Mouse (Mus musculus): ENCODE measurements around the gene Krtap1-5. TPM values are rescaled to one million over a fixed set of nuclear protein-coding genes. Genes with fewer than 3 reads are reported as not detected.
A peak's percentile ranks its signal among the peaks of the same experiment; 100 is the strongest.

The Krtap1-5 gene
- polyA plus RNA-seq, 1 experiment from 2014 or later, result not detected

DNA sequence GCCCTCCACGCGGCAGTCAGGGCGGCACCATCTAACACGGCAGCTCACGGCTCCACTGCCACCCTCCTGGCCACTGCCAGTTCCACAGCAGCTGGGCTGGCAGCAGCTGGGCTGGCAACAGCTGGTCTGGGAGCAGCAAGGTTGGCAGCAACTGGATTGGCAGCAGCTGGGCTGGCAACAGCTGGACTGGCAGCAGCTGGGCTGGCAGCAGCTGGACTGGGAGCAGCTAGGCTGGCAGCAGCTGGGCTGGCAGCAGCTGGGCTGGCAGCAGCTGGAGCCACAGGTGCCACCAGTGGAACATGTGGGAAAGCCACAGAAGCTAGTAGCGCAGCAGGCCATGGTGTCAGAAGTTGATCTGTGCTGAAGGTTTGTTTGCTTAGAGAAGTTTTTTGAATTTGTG lies 10.2 kb upstream of the Krtap1-5 start, which contains the start of gene Krtap1-3:
TSS of gene Krtap1-3 (minus strand) at position 359 of the 400 bp plus-strand sequence.
- no peak for DNase-seq (ENCODE audit: low spot score)
- no peak within 1 kb of the TSS for H3K9ac ChIP-seq (ENCODE audit: low read depth, low read length)
- H3K9me3 ChIP-seq (replicated peaks; ENCODE audit: low read length), result no peaks in the 10 kb centered on the region
- H3K36me3 ChIP-seq (ENCODE audit: insufficient read depth, low read length), result no peaks in the 10 kb centered on the region
- no peak within 1 kb of the TSS for H3K4me2 ChIP-seq (ENCODE audit: low read length)
- no peaks in the 10 kb centered on the region for H3K27me3 ChIP-seq (ENCODE audit: insufficient read depth, low read length)
- no peak within 1 kb of the TSS for H3K4me3 ChIP-seq (replicated peaks; ENCODE audit: low read depth, low read length)
- H3K27ac ChIP-seq, result no peak within 1 kb of the TSS
- TF ChIP-seq CTCF (IDR thresholded peaks at IDR 0.05; ENCODE audit: low read depth), result no peak
- no peaks in the 10 kb centered on the region for H3K4me1 ChIP-seq (replicated peaks; ENCODE audit: insufficient read depth, low read length)
- WGBS, result 82% methylated on average over 6 of the region's 6 CpGs
- ATAC-seq (replicated peaks; ENCODE audit: low FRiP score, low read depth), result no peak

DNA sequence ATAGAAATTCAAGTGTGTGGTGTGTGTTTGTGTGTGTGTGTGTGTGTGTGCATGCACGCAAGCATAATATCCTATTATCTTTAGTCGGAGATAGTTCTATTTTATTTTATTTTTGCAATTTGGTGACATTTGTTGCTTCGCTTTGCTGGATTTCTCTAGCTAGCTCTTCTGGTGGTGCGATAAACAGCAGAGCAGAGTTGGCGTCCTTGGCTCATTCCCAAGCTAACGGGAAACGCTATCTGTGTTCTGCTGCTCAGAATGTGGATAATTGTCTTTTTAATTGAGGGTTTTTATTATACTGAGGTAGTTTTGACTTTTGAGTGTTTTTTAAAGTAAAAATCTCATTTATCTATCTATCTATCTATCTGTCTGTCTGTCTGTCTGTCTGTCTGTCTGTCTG lies 4.3 kb upstream of the Krtap1-5 start:
- H3K9me3 ChIP-seq (replicated peaks; ENCODE audit: low read length), result no peaks in the 10 kb centered on the region
- no peak overlapping the region for H3K4me2 ChIP-seq (ENCODE audit: low read length)
- H3K4me1 ChIP-seq (replicated peaks; ENCODE audit: insufficient read depth, low read length), result no peaks in the 10 kb centered on the region
- no peak overlapping the region for H3K27ac ChIP-seq
- no peaks in the 10 kb centered on the region for H3K36me3 ChIP-seq (ENCODE audit: insufficient read depth, low read length)
- no peaks in the 10 kb centered on the region for H3K27me3 ChIP-seq (ENCODE audit: insufficient read depth, low read length)
- TF ChIP-seq CTCF (IDR thresholded peaks at IDR 0.05; ENCODE audit: low read depth), result no peak
- no peak for ATAC-seq (replicated peaks; ENCODE audit: low FRiP score, low read depth)
- H3K9ac ChIP-seq (ENCODE audit: low read depth, low read length), result no peak overlapping the region
- no peak overlapping the region for H3K4me3 ChIP-seq (replicated peaks; ENCODE audit: low read depth, low read length)
- no peak for DNase-seq (ENCODE audit: low spot score)
- WGBS, result 87% methylated on average over 7 of the region's 7 CpGs

DNA sequence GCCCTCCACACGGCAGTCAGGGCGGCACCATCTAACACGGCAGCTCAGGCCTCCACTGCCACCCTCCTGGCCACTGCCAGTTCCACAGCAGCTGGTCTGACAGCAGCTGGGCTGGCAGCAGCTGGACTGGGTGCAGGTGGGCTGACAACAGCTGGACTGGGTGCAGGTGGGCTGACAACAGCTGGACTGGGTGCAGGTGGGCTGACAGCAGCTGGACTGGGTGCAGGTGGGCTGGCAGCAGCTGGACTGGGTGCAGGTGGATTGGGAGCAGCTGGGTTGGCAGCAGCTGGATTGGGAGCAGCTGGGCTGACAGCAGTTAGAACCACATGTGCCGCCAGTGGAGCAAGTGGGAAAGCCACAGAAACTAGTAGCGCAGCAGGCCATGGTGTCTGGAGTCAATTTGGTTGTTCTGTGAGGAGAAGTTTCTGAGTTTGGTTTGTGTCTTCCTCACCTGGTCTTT lies 2.5 kb upstream of the Krtap1-5 start, which contains the start of gene Krtap1-4:
TSS of gene Krtap1-4 (minus strand) at position 410 of the 460 bp plus-strand sequence.
- DNase-seq (ENCODE audit: low spot score) (no peak), ATAC-seq (replicated peaks; ENCODE audit: low FRiP score, low read depth) (no peak)
- Histone ChIP-seq H3K9me3 (replicated peaks; ENCODE audit: low read length) (no peaks in the 10 kb centered on the region), H3K27me3 (ENCODE audit: insufficient read depth, low read length) (no peaks in the 10 kb centered on the region), H3K4me3 (replicated peaks; ENCODE audit: low read depth, low read length) (no peak within 1 kb of the TSS), H3K9ac (ENCODE audit: low read depth, low read length) (no peak within 1 kb of the TSS), H3K36me3 (ENCODE audit: insufficient read depth, low read length) (no peaks in the 10 kb centered on the region), H3K4me1 (replicated peaks; ENCODE audit: insufficient read depth, low read length) (no peaks in the 10 kb centered on the region), H3K27ac (no peak within 1 kb of the TSS), H3K4me2 (ENCODE audit: low read length) (no peak within 1 kb of the TSS)
- TF ChIP-seq CTCF (IDR thresholded peaks at IDR 0.05; ENCODE audit: low read depth), result no peak
- 81% methylated on average over 5 of the region's 5 CpGs for WGBS

DNA sequence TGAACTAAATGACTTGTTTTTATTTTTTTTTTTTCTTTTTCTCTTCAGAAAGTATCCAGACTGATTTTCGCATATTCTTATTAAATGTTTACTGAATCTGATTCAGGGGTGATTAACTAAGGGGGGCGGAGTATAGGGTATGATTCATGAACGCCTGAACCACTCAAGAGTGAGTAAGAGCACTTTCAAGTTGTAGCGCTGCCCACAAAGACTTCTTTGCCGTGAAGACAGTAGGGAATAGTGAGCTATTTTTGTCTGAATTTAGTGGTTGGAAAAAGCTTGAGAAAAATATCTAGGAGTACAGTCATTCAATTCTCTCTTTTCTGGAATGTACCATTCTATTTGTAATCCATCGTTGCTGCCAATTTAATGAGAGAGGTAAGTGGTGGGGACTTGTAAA lies 748 bp upstream of the Krtap1-5 start:
- Histone ChIP-seq H3K4me3 (replicated peaks; ENCODE audit: low read depth, low read length) (no peak overlapping the region), H3K36me3 (ENCODE audit: insufficient read depth, low read length) (no peaks in the 10 kb centered on the region), H3K4me1 (replicated peaks; ENCODE audit: insufficient read depth, low read length) (no peaks in the 10 kb centered on the region), H3K9me3 (replicated peaks; ENCODE audit: low read length) (no peaks in the 10 kb centered on the region), H3K9ac (ENCODE audit: low read depth, low read length) (no peak overlapping the region), H3K4me2 (ENCODE audit: low read length) (no peak overlapping the region), H3K27me3 (ENCODE audit: insufficient read depth, low read length) (no peaks in the 10 kb centered on the region), H3K27ac (no peak overlapping the region)
- WGBS, result 81% methylated on average over 6 of the region's 6 CpGs
- no peak for TF ChIP-seq CTCF (IDR thresholded peaks at IDR 0.05; ENCODE audit: low read depth)
- ATAC-seq (replicated peaks; ENCODE audit: low FRiP score, low read depth) (no peak), DNase-seq (ENCODE audit: low spot score) (no peak)

DNA sequence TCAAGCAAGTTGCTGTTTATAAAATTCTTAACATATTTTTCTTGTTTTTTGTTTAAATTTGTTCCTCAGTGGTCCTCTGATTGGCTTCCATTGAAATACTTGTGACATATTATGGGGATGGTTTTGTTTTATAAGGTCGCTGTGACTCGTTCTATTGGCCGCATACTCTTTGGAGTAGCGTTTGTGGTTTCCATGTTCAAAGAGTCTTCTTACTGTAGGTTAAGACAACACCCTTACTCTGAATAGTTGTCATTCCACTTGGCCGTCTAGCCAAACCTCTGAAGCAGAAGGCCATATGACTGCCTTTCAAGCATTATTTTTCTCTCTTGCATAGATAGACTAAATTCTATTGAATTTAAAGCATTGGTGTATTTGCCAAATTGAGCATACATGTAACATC lies 235 bp upstream of the Krtap1-5 start:
- H3K36me3 ChIP-seq (ENCODE audit: insufficient read depth, low read length), result no peaks in the 10 kb centered on the region
- no peak overlapping the region for H3K27ac ChIP-seq
- ATAC-seq (replicated peaks; ENCODE audit: low FRiP score, low read depth) (no peak), DNase-seq (ENCODE audit: low spot score) (no peak)
- no peak overlapping the region for H3K9ac ChIP-seq (ENCODE audit: low read depth, low read length)
- no peak for TF ChIP-seq CTCF (IDR thresholded peaks at IDR 0.05; ENCODE audit: low read depth)
- H3K4me1 ChIP-seq (replicated peaks; ENCODE audit: insufficient read depth, low read length), result no peaks in the 10 kb centered on the region
- H3K4me2 ChIP-seq (ENCODE audit: low read length), result no peak overlapping the region
- H3K27me3 ChIP-seq (ENCODE audit: insufficient read depth, low read length), result no peaks in the 10 kb centered on the region
- H3K4me3 ChIP-seq (replicated peaks; ENCODE audit: low read depth, low read length), result no peak overlapping the region
- WGBS, result 89% methylated on average over 5 of the region's 5 CpGs
- H3K9me3 ChIP-seq (replicated peaks; ENCODE audit: low read length), result no peaks in the 10 kb centered on the region

DNA sequence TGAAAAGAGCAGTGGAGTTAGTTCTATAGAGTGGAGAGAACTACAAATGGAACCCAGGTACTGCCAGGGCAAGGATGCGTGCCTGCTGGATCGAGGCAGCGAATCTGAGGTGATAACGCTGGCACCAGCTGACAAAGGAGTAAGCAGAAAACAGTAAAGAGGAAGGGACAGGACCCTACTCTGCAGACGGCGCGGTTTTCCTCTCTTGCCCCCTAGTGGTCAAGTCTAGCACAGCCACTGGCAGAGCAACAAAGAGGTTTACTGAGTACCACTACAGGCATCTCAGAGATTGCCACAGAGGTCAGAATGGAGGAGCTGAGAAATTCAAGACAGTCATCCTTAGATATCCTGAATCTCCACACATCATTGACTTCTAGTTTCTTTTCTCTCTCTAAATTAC lies 6.7 kb downstream of the Krtap1-5 start:
- H3K4me1 ChIP-seq (replicated peaks; ENCODE audit: insufficient read depth, low read length), result no peaks in the 10 kb centered on the region
- peak; percentile 81 for DNase-seq (ENCODE audit: low spot score)
- no peaks in the 10 kb centered on the region for H3K36me3 ChIP-seq (ENCODE audit: insufficient read depth, low read length)
- 4% methylated on average over 7 of the region's 7 CpGs for WGBS
- H3K27me3 ChIP-seq (ENCODE audit: insufficient read depth, low read length), result no peaks in the 10 kb centered on the region
- no peaks in the 10 kb centered on the region for H3K9me3 ChIP-seq (replicated peaks; ENCODE audit: low read length)
- H3K4me2 ChIP-seq (ENCODE audit: low read length), result peak overlapping the region; percentile 38; the same call in 1 of the 2 replicates
- H3K9ac ChIP-seq (ENCODE audit: low read depth, low read length), result no peak overlapping the region
- peak; percentile 85 for TF ChIP-seq CTCF (IDR thresholded peaks at IDR 0.05; ENCODE audit: low read depth)
- H3K4me3 ChIP-seq (replicated peaks; ENCODE audit: low read depth, low read length), result no peak overlapping the region
- H3K27ac ChIP-seq, result no peak overlapping the region
- no peak for ATAC-seq (replicated peaks; ENCODE audit: low FRiP score, low read depth)

DNA sequence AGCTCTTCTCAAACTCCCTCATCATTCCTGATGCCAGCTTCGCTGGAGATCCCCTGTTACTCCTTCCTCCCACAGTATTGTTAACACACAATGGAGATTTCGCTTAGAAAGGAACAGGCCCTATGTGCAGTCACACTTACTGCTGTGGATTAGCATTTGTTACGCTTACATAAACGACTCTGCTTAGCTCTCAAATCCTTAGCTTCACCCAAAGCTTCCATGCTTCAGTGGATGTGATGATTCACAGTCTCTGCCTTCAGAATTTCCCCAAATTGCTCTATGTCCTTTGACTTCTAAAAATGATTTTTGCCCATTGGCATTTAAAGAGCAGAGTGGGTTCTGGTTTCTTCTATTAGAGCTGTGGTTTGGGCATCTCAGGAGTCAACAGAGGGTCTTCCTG lies 7.7 kb downstream of the Krtap1-5 start:
- ATAC-seq (replicated peaks; ENCODE audit: low FRiP score, low read depth) (no peak), DNase-seq (ENCODE audit: low spot score) (peak; percentile 8)
- Histone ChIP-seq H3K4me1 (replicated peaks; ENCODE audit: insufficient read depth, low read length) (no peaks in the 10 kb centered on the region), H3K36me3 (ENCODE audit: insufficient read depth, low read length) (no peaks in the 10 kb centered on the region), H3K9me3 (replicated peaks; ENCODE audit: low read length) (no peaks in the 10 kb centered on the region), H3K27me3 (ENCODE audit: insufficient read depth, low read length) (no peaks in the 10 kb centered on the region), H3K27ac (no peak overlapping the region), H3K4me3 (replicated peaks; ENCODE audit: low read depth, low read length) (no peak overlapping the region), H3K4me2 (ENCODE audit: low read length) (no peak overlapping the region), H3K9ac (ENCODE audit: low read depth, low read length) (no peak overlapping the region)
- TF ChIP-seq CTCF (IDR thresholded peaks at IDR 0.05; ENCODE audit: low read depth), result no peak
- WGBS, result 48% methylated on average over 4 of the region's 4 CpGs
